Mouse (Mus musculus) thymus, adult 2 months (tissue): ENCODE data around the gene Aurkb. TPM values are rescaled to one million over a fixed set of nuclear protein-coding genes. Genes with fewer than 3 reads are reported as not detected.

Experiments used
- DNase-seq: peaks from one replicate; pipeline ENCODE4 v3.0.0; 2021
- H3K27ac ChIP-seq: fragments of 200-500 bp; 2 replicates; pipeline ENCODE4 v1.5.1; 2012; ENCODE audit warnings: low read length, control low read depth; ENCODE audit not compliant: control insufficient read depth, insufficient read depth
- H3K27me3 ChIP-seq: fragments of 200-500 bp; 2 replicates; pipeline ENCODE4 v1.6.1; 2012; ENCODE audit warnings: mild to moderate bottlenecking, low read length, moderate library complexity, mixed read lengths; ENCODE audit not compliant: control insufficient read depth, insufficient read depth
- H3K36me3 ChIP-seq: fragments of 200-500 bp; 2 replicates; pipeline ENCODE4 v1.6.1; 2012; ENCODE audit warnings: mild to moderate bottlenecking, low read length, moderate library complexity; ENCODE audit not compliant: control insufficient read depth, insufficient read depth
- H3K4me1 ChIP-seq: fragments of 200-500 bp; replicated peaks from 2 replicates; pipeline ENCODE4 v1.6.1; 2012; ENCODE audit warnings: low read length; ENCODE audit not compliant: control insufficient read depth, insufficient read depth
- H3K4me3 ChIP-seq: fragments of 200-500 bp; 2 replicates; pipeline ENCODE4 v1.5.1; 2012; ENCODE audit warnings: mild to moderate bottlenecking, low read length, control low read depth, moderate library complexity; ENCODE audit not compliant: control insufficient read depth, insufficient read depth
- CTCF ChIP-seq: fragments of 200-500 bp; IDR thresholded peaks from 2 replicates; pipeline ENCODE4 v1.5.1; 2012; ENCODE audit warnings: mild to moderate bottlenecking, control low read depth, low read length, moderate library complexity, borderline replicate concordance; ENCODE audit not compliant: control insufficient read depth, poor library complexity, insufficient read depth; ENCODE audit errors: extremely low read depth
- POLR2A ChIP-seq: fragments of 200-500 bp; IDR thresholded peaks from 2 replicates; pipeline ENCODE4 v1.6.1; 2012; ENCODE audit warnings: mild to moderate bottlenecking, low read length, control low read depth, moderate library complexity; ENCODE audit not compliant: control insufficient read depth, poor library complexity, insufficient read depth; ENCODE audit errors: extremely low read depth
- WGBS: fragments of 180-500 bp; shearing (Covaris S2); methylation state at CpG from one replicate; pipeline ENCODE4 v1.1.7; 2018; 5-methylcytosine and 5-hydroxymethylcytosine counted together
- polyA plus RNA-seq: library from polyadenylated mRNA; depleted of rRNA; stranded (reverse); fragments of >200 nt; gene quantifications from 2 replicates; pipeline ENCODE4 v1.2.3, GENCODE M21; 2012

Aurkb gene
- polyA plus RNA-seq, 1 experiment = 192 TPM

DNA sequence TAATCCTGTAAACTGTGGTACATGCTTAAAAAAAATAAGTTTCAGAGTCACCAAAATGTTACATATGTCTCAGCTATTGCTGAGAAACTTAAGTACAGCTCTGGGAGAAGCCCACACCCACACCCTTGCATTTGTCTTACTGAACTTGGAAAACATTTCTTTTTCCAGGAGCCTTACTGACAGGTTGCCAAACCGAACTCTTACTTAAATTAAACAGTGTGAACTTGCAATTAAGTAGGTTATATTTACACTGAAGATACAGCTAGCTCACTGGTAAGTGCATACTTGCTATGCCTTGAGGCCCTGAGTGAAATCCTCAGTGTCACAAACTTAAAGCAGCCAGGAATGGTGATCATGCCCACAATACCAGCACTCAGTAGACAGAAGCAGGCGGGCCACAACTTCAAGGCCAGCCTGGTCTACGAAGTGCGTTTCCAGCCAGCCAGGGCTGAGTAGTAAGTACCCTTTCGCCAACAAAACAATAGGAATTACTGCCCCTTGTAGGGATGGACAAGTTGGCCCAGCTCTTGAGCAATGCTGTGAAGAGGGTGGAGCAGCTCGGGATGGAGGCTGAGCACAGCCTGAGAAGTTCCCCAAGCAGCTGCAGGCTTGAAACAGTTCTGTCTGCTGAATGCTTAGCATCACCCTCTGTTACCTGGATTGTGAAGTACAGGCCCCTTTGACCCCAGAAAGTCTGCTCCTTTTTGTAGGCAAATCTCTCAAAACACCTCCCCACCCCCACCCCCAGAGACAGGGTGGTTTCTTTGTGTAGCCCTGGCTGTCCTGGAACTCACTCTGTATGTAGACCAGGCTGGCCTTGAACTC lies 28.7 kb downstream of the Aurkb start:
- Histone ChIP-seq H3K36me3 (no peaks in the 10 kb centered on the region), H3K27ac (no peak overlapping the region), H3K4me3 (no peak overlapping the region), H3K4me1 (peaks cover 20% of the 10 kb centered on the region), H3K27me3 (no peaks in the 10 kb centered on the region)
- WGBS = 83% methylated on average over 6 of the region's 6 CpGs
- TF ChIP-seq CTCF (no peak), POLR2A (no peak)
- no peak for DNase-seq

GRCm38 (mm10) chr11:69074776-69075069 lies 29.3 kb downstream of the Aurkb start:
- TF ChIP-seq POLR2A (no peak), CTCF (no peak)
- Histone ChIP-seq H3K4me3 (no peak overlapping the region), H3K36me3 (no peaks in the 10 kb centered on the region), H3K4me1 (peaks cover 20% of the 10 kb centered on the region), H3K27me3 (no peaks in the 10 kb centered on the region), H3K27ac (no peak overlapping the region)
- 81% methylated on average over 2 of the region's 2 CpGs for WGBS
- no peak for DNase-seq

DNA sequence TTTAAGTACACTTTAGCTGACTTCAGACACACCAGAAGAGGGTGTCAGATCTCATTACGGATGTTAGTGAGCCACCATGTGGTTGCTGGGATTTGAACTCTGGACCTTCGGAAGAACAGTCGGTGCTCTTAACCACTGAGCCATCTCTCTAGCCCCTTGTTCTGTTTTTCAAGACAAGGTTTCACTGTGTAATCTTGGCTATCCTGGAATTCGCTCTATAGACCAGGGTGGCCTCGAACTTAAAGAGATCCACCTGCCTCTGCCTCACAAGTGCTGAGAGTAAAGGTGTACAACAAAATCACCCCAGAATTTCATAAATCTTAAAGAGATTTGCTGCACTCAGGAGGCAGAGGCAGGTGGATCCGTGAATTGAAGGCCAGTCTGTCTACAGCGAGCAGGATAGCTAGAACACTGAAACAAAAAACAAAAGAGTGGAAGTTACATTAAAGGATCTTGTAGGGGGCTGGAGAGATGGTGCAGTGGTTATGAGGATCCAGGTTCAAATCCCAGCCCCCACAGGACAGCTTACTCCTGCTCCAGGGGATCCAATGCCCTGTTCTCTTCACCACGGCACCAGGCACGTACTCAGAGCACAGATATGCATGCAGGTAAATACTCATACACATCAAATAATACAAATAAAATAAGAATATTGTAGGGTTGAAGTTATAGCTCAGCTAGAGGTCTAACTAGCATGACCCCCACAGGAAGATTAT lies 30.5 kb downstream of the Aurkb start:
- H3K4me3 ChIP-seq = no peak overlapping the region
- DNase-seq = no peak
- H3K27me3 ChIP-seq = no peaks in the 10 kb centered on the region
- H3K4me1 ChIP-seq = peaks cover 15% of the 10 kb centered on the region
- 82% methylated on average over 9 of the region's 9 CpGs for WGBS
- no peak overlapping the region for H3K27ac ChIP-seq
- TF ChIP-seq POLR2A = no peak
- no peak for TF ChIP-seq CTCF
- no peaks in the 10 kb centered on the region for H3K36me3 ChIP-seq

DNA sequence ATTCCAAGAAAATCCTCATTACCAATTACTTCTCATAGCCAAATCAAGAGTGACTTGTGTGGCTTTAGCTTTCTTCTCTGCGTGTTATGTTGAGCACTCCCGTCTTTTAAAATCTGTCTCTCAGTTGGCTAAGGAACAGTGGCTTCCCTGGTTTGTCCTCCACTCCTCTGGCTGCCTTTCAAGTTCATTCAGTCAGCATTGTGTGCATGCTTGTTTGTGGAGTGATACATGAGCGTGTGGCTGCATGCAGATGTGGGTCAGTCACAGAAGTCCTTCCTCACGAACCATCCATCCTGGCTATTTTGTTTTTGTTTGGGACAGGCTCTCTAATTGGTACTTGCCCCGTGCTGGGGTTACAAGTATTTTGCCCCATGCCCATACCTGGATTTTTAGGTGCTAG lies 31.1 kb downstream of the Aurkb start:
- Histone ChIP-seq H3K4me3 (no peak overlapping the region), H3K36me3 (no peaks in the 10 kb centered on the region), H3K27me3 (no peaks in the 10 kb centered on the region), H3K27ac (no peak overlapping the region), H3K4me1 (peaks cover 11% of the 10 kb centered on the region)
- no peak for TF ChIP-seq POLR2A
- TF ChIP-seq CTCF = no peak
- DNase-seq = no peak
- WGBS = 89% methylated on average over 5 of the region's 5 CpGs

- 97% methylated on average over 9 of the region's 9 CpGs for WGBS
- peaks cover 9% of the 10 kb centered on the region for H3K4me1 ChIP-seq
- TF ChIP-seq CTCF (no peak), POLR2A (no peak)
- no peak overlapping the region for H3K27ac ChIP-seq
- H3K4me3 ChIP-seq = no peak overlapping the region
- no peaks in the 10 kb centered on the region for H3K36me3 ChIP-seq
- DNase-seq = no peak
- H3K27me3 ChIP-seq = no peaks in the 10 kb centered on the region
Measured at GRCm38 (mm10) chr11:69077316-69077715, 31.9 kb downstream of the Aurkb start.

- no peak overlapping the region for H3K27ac ChIP-seq
- 84% methylated on average over 6 of the region's 6 CpGs for WGBS
- H3K27me3 ChIP-seq = no peaks in the 10 kb centered on the region
- DNase-seq = no peak
- peaks cover 4% of the 10 kb centered on the region; the same call in 1 of the 2 replicates for H3K4me1 ChIP-seq
- no peak overlapping the region for H3K4me3 ChIP-seq
- no peaks in the 10 kb centered on the region for H3K36me3 ChIP-seq
- TF ChIP-seq CTCF (no peak), POLR2A (no peak)
Measured at GRCm38 (mm10) chr11:69078041-69078440, 32.6 kb downstream of the Aurkb start.

DNA sequence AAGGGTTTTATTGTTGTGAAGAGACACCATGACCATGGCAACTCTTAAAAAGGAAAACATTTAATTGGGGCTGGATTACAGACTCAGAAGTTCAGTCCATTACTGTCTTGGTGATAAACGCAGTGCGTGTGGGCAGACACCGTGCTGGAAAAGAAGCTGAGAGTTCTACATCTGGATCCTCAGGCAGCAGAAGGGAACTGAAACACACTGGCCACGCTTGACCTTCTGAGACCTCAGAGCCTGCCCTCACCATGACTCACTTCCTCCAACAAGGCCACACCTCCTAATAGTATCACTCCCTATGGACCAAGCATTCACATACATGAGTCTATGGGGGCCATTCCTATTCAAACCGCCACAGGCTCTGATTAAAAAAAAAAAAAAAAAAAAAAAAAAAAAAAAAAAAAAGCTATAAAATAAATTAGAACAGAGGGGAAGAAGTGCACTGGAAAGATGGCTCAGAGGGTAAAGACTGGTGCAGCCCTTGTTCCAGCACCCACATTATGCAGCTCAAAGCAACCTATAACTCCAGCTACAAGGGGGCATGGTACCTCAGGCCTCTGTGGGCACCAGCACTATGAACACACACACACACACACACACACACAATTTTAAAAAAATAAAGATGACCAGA lies 33.5 kb downstream of the Aurkb start:
- H3K27me3 ChIP-seq = no peaks in the 10 kb centered on the region
- H3K4me1 ChIP-seq = peaks cover 4% of the 10 kb centered on the region; the same call in 1 of the 2 replicates
- 69% methylated on average over 5 of the region's 5 CpGs for WGBS
- H3K27ac ChIP-seq = no peak overlapping the region
- no peak overlapping the region for H3K4me3 ChIP-seq
- TF ChIP-seq CTCF = no peak
- no peak for TF ChIP-seq POLR2A
- H3K36me3 ChIP-seq = no peaks in the 10 kb centered on the region
- DNase-seq = no peak
